Mouse (Mus musculus) B cell, adult 2 months (primary cell): ENCODE measurements around the gene Rsph9.

Experiments
- DNase-seq, 2 experiments: peaks; one replicate each; pipeline ENCODE4 v3.0.0; 2022

Gene Rsph9

DNA sequence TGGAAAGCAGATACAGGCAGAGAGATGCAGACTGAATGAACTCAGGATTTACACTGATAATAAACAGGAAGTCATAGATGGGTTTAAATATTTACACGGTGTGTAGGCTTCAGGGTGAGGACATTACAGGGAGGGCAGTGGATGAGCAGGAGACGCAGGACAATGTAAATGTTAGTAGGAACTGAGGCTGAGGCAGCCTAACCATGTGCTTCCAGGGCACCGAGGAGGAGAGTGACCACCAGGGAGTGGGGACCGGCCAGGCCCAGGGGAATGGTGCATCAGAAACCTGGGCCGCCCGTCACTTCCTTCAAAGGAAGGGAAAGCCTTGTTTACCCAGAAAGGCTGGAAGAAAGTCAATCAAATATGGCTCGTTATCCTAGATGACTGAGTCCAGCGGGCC, 45.5 kb downstream of the Rsph9 start:
- DNase-seq = no peak

DNA sequence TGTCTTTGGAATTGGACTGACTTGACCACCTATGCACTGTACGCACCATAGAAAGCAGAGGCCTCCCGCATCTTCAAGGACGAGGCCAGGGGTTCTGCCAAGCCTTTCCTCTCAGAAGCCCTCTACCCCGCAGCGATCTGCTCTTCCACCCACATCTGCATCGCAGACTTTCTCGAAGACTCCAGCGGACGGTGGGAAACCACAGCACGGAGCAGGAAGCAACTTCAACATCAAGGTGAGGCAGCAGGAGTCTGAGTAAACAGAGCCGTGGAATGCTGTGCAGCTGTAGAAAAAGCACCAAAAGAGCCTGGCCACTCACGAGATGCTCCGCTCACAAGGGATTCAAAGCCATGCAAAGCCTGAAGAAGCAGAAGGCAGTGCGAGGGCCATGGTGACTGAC, 52.1 kb downstream of the Rsph9 start:
- no peak for DNase-seq

DNA sequence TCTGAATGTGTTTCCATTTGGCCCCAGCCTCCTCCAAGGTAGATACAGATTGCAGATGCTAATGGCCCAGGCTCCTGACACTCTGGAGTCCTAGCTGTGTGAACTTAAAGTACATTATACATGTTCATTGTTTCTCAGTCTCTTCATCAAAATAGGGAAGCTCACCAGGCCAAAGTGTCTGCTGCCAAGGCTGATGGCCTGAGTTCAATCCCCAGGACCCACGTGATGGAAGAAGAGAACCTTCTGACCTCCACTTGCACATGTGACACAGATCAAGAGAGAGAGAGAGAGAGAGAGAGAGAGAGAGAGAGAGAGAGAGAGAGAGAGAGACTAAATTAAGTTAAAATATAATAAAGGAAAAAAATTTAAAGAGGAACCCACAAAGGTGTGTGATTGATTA, 52.7 kb downstream of the Rsph9 start:
- no peak for DNase-seq

DNA sequence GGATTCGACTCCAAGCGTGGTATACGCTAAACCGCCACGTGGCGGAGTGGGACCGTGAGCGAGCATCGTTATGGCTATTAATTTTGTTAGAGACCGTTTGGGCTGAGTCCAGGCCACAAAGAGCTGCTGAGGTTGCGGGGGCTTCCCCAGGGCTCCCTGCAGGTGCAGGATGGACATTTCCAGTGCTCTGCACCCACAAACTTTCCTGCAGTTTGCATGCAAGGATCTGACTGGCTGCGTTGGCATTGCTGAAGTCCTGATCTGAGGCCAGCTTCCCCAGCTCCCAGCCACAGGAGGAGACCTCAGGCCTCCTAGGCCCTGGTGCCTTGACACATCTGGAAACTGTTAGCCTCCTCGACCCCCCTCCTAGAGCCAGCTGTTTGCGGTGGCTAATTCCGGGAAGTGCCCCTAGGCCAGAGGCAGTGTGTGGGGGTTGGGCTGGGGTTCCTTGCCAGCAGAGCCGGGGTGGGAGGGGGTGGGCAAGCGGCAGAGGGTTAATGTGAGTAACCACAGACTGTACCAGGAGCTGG, 57.6 kb downstream of the Rsph9 start:
- DNase-seq = peak; percentile 15 to 19

DNA sequence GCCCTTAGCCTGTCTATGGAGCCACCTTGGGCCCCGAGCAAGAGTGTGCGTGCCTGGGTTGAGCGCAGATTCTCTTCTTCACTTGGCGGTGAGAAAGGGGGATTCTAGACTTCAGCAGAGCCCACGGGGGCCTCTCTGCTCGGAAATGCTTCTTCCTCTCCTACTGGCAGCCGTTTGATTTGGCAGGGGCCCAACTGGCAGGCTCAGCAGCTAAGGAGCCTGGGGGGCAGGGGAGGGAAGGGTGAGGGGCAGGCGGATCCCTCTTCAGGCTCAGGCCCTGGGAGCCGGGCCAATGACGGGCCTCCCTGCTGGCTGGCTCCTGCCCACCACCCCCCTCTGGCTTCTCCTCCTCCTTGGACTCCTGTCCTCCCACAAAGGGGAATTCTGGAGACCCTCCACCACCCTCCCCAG, 59.9 kb downstream of the Rsph9 start:
- no peak for DNase-seq

DNA sequence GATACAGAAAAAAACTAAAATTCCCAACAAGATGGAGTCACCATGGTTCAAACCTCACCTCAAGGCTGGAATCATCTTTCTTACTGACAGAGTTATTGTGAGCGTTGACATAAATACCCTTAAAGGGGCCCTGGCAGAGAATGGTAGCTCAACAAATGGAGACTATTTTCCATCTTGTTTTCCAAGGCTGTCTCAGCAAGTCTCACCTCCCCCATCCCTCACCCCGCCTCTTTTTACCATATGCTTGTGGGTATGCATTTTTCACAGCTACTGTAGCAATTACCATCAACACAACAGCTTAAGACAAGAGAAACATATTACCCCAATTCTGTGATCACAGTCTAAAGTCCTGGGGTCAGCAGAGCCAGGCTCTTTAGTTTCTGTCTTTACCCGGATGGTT, 60.6 kb downstream of the Rsph9 start:
- no peak for DNase-seq

DNA sequence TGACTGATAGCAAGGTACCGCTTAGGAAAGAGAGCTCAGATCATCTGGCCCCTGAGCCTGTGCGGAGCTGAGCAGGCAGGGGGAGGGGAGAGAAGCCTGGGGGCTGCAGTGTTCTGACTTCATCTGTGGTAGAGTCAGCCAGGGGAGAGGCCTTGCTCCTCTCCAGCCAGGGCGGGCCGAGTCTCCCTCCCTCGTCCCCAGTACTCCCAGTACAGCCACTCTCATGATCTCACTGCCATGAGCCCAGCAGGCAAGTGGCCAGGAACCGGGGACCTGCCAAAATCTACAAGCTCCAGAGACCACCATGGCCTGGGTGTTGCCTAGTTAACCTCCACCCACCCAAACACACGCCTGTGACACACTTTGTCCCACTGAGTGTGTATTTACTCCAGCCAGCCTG, 62.4 kb downstream of the Rsph9 start:
- DNase-seq = no peak

DNA sequence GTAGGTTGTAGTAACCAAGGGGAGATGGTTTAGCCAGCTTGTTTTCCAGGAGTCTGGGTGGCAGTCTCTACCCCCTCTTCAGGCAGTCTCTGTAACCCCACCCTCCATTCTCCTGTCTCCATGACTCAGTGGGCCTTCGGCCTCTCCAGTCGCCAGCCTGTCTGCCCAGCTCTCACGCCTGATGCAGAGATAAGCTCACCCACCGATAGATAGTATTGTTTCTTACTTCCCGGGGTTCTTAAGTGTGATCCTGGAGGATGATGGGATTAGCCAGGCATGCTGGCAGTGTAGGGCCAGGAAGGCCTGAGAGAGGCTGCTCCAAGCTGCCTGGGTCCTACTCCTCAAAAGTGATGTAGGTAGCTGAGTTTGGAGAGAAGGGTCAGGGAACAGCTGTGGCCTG, 63.0 kb downstream of the Rsph9 start:
- DNase-seq = no peak

DNA sequence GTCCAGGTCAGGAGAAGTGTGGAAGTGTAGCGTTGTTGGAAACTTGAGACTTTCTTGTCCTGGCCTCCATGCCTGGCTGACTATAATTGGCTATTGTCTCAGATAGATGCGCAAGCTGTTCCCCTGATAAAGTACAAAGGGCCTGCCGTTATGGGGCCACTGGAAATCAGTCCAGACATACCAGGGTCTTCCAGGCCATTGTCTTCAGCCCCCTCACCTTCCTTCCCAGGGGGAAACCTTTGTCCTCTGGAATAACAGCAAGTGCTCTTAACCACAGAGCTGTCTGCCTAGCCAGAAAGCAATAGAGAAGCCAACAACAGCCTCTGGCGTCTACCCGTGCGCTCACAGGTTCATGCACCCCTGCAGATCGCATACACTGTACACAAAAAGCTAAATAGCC, 63.6 kb downstream of the Rsph9 start:
- no peak for DNase-seq

DNA sequence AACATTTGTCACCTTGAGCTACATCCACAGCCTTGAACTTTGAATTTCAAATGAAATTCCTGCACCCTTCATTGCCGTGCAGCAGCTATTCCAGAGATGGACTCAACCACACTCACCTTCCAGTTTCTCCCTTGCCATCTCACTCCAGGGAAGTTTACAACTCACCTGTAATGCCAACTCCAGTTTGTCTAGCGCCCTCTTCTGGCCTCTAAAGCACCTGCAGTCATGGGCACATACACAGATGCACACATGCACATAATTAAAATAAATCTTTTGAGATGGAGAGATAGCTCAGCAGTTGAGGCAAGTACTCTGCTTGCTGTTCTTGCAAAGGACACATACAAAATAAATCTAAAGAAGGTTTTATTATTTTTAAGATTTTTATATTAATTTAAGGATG, 65.0 kb downstream of the Rsph9 start:
- no peak for DNase-seq

DNA sequence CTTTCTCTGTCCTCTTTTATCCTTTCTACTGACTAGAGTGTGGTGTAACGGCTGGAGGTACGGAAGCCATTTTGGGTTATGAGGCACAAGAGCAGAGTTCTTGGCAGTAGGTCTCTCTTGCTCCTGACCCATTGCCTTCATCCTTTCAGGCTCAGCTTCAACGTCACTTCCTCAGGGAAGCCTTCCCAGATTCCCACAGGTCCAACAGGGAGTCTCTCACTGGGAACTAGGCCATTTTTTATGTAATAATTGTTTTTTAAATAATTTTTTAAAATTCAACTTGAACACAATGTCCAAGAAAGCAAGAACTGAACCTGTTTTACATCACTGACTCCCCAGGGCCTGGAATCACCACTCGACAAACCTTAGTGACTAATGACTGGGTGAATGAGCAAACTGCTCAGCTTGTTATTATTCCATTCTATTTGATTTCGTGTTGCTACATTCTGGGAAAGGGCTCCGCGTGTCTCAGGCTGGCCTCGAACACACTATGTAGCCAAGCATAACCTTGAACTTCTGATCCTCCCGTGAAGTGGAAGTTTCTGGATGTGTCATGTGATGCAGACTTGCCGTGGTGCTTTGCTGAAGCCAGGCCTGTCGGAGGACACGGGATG, 66.0 kb downstream of the Rsph9 start:
- DNase-seq = no peak

DNA sequence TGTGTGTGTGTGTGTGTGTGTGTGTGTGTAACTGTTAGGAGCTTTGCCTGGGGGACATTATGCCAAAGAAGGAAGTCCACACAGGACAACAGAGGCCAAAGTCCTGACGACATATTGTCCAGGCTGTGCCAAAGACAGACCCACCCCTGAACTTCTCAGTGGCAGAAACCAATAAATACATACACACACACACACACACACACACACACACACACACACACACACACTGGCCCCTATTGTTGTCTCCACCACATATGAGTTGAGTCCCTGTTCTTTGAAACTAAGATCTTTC, 67.8 kb downstream of the Rsph9 start:
- no peak for DNase-seq

DNA sequence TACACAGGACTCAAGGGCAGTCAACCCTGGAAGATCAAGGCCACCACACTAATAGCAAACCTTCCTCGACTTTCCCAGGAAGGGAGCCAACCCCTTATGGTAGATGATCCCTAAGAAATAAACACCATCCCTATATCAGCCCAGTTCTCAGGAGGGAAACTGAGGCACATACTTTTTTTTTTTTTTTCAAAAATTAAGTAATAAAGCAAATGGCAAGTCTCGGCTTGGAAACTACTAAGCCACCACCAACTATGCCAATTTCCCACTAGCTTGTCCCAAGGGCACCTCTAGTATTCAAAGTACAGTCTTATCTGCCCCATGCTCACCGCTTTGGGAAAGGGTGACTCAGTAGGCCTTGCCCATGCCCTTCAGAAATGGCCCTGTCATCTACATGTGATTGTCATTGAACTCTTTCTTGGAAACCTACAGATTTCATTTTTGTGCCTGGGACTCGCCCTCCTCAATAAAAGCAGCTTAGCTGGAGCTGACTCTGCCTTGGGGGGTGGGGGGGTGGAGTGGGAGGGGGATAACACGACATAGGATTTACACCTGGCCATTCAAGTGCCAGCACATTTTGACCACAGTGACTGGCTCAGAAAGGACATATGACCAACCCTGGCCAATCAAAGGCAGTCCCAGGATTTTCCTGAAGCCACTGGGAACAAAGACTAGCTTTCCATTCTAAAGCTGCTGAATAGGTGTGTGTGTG, 68.3 kb downstream of the Rsph9 start:
- no peak for DNase-seq

DNA sequence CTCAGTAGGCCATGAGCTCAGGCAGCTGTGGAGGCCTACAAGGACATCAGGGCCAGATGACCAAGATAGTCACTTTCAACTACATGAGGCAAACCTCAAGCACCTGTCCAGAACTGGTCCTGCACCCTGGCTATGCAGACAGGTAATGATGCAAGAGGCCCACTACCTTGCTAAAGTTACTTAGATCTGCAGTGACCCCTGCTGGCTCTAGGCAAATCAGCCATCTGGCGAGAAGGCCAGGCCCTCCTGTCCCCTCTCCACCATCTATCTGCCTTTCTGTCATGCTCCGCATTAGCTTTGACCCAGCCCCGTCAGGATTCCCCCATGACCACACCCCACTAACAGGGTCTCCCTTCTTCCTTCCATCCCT, 68.9 kb downstream of the Rsph9 start:
- peak; percentile 71 to 75 for DNase-seq

DNA sequence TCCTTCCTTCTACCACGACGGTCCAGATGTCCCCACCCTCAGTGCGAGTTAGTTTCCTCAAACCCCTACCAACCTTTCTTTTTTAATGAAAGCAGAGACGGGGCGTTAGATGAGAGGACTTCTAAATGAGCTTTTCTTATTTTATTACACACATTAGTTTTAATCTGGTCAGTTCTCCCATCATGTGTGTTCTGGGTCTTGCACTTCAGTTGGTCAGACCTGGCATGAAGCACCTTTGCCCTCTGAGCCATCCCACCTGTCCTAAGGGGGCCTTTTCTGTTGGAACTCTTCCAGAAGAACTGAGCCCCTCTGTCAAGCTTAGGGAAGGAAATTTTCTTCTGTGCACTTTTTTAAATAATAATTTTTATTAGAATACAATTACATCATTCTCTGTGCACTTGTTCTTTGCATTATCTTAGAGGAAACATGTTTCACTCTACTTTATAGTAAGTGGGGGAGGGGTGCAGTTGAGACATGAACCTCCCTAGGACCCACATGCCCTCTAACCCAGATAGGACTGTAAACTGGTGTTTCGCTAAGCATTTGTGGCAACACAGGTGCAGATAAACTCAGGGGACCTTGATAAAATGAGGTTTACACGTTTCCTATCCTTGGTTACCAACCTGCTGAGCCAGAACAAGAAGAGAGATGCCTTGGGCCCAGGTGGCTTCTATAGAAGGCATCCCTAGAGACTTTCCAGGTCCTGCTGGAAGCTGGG, 69.5 kb downstream of the Rsph9 start:
- no peak for DNase-seq

DNA sequence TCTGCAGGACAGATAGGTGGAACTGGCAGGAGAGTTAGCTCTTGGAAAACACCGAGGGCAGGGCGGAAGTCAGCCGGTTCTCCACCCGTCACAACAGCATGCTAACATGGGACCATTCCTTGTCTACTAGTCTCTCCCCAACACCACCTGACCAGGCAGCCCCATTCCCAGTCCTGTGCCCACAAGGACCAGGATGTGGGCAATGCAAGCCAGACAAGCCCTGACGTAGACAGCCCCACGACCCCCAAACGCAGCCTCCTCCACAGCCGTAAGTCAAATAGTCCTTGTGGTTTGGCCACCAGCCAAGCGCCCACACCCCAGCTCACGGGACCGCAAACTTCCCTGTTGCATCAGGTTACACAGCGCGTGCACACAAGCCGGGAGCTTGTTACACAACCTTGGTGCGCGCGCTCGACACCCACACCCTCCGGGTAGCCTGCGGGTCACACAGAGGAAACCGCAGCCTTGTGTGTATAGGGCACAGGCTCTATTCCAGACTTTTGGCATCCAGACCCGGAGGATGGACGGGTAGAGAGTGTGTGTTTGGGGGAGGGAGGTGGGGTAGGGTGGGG, 70.2 kb downstream of the Rsph9 start:
- DNase-seq = peak; percentile 92 to 93
